Mouse (Mus musculus): ENCODE measurements at regions not wholly inside any gene's neighbourhood (a gene's known extent, or its start where the extent isn't known, plus 50 kb on each side); places are given as distances from the start of the nearest gene placed in this dataset.

DNA sequence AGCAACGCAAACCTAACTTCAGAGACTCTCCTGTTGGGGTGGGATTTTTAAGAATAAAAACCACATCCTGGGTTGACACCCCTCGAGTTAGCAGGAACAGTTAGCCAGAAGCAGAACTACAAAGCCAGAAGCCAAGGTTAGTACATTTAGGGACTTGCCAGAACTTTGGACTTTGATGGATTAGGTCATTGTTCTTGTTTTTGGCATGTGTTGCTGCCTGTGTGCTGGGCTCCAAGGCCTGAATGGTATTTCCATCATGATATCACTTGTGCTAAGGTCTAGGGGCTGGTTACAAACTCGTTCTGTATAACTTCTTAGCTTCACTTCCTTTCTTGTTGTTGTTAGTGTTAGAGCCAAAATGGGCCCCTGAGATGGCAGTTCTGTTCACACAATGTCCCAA is 338.8 kb upstream of the 5930422O12Rik start:
- no peak for DNase-seq (ENCODE audit: low spot score in 2 of 2)

DNA sequence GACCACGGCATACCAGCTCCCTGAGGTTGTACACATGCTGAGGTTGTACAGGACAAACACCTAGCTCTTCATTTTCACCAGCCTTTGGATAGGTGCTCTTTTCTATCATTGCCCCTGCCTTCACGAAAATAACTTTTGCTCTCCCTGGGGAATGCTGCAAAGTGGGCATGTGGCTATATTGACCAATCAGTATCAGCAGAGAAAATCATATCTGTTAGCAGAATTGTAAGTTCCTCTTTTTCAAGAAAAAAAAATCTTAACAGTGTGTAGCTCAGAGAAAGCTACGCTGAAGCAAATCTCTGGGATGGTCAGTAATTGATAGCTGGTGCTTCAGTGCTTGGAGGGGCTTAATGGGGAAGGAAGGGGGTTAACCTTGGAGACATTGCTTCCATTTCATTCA is 319.6 kb upstream of the 5930422O12Rik start:
- no peak for DNase-seq (ENCODE audit: low spot score in 2 of 2)

- DNase-seq (ENCODE audit: low spot score in 2 of 2): no peak
Observed at GRCm38 (mm10) chr8:33115271-33116236, 313.0 kb upstream of the 5930422O12Rik start.

DNA sequence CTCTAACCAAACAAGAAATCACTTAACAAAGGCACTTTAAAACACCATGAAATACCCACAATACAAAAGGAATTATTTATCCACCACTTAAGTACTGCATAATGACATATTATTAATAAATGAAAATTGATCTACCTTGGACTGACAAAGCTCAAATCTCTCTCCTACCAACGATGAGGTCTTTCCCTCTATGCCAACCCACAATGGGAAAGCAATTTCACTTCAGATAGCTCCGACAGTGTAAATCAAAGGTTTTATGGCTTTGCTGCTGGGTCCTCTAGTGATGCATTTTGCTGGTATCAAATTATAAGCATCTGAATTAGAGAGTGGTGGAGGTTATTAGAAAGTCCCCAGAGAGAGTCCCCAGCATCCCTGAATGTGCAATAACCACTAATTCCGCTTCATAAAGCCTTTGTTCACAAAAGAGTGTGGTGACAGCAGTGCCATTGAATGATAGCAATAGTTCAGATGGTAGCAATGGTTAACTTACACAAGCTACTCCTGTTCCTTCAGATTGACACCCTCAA is 305.4 kb upstream of the 5930422O12Rik start:
- DNase-seq (ENCODE audit: low spot score in 2 of 2): no peak

DNA sequence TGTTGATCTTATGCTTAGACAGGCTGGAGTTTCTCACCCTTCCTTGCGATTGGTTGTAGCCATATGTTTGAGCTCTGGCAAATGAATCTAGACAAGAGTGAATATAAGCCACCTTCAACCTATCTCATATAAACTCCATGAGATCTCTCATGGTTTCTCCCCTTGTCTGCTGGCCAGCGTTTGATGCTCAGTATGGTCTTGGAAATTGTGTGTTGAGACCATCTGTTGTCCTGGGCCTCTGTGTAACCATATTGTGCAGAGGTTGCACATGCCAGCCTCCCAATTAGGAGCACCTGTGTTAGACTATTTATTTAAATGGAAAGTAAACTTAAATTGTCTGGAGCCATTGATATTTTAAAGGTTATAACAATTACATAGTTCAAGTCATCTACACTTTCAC is 301.5 kb upstream of the 5930422O12Rik start:
- DNase-seq (ENCODE audit: low spot score in 2 of 2): no peak

DNA sequence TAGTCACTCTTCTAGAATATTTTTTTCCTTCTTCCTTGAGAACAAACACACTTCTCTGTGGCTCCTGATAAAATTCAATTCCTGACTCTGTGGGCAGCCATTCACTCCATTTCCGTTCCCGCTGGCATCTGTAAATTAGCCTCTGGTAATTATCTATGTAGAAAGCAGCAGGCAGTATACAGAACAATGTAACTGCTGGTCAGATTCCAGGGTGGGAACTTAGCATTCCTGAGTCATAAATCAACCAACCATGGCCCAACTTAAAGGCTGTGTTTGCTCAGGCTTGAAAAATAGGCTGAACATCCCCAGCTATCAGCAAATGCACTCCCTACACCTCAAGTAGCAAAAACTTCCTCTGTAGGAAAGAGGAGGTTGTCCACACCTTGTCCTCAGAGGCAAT is 289.6 kb upstream of the 5930422O12Rik start:
- DNase-seq (ENCODE audit: low spot score in 2 of 2): no peak

DNA sequence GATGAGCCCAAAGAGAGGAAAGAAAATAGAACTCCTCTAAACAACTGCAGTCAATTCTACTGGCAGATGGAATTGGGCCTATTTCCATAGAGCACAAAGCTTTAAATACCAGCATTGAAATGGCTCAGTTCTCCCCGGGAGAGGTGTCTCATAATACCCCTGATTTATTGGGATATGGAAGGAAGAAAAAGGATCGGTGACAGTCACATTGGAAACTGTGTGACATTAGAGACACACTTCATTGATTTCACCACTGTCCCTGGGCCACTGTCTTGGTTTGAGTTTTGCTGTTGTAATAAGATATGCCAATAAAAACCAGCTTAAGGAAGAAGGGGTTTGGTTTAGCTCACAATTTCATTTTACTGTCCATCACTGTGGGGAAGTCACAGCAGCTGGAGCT is 288.7 kb upstream of the 5930422O12Rik start:
- DNase-seq (ENCODE audit: low spot score in 2 of 2): no peak

DNA sequence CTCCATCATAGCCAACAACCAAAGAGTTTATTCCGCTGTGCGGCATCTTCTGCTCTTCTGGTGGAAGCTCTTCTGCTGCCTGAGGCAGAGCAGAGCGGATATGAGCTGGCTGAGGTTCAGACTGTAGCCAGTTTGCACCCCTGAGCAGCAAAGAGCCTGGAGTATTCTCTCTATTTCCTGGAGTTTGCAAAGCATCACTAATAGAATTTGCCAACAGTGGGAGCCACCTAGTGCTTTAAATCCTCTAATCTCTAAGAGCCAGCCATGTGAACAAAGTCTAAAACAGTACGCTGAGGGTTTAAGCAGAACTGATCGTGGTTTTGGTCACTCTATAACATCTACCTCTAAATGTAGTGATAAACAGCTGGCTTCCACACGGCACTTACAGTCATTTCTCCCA is 250.9 kb upstream of the 5930422O12Rik start:
- DNase-seq (ENCODE audit: low spot score in 2 of 2): no peak

DNA sequence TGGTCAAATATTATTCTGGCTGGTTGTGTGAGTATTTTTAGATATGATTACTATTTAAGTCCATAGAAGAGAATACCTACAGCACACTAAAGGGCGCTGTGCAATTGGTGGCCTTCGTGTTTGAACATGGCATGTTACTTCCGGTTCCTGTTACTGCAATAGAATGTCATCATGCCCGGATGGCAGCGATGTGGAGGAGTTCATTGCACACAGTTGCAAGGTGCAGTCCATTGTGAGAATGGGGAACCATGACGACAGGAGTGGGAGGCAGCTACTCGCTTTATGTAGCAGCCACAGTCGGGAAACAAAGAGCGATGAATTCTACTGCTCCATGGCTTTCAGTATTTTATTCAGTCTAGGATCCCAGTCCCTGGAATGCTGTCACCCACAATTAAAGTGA is 245.5 kb upstream of the 5930422O12Rik start:
- DNase-seq (ENCODE audit: low spot score in 2 of 2): no peak
